Mouse (Mus musculus): ENCODE data around the gene Usp5. TPM values are rescaled to one million over a fixed set of nuclear protein-coding genes. Genes with fewer than 3 reads are reported as not detected.

The Usp5 gene
- total RNA-seq, 4 experiments from 2014 or later: 72.5 to 79.7 (median 75.8) TPM

DNA sequence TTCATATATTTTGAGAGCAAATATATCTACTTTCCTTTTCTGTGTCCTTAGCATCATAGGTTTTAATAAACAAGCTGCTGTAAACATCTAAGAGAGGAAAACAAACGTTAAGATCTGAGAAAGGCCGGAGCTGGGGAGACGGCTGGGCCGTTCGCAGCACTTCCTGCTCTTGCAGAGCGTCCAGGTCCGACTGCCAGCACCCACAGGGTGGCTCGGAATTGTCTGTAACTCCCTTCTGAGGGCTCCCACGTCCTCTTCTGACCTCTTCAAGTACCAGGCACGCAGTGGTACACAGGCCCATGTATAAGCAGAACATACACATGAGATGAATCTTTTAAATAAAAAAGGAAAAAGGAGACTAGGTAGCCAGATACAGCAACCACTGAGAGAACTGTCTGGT, 41.6 kb downstream of the Usp5 start:
- no peak for DNase-seq (ENCODE audit: low spot score)

DNA sequence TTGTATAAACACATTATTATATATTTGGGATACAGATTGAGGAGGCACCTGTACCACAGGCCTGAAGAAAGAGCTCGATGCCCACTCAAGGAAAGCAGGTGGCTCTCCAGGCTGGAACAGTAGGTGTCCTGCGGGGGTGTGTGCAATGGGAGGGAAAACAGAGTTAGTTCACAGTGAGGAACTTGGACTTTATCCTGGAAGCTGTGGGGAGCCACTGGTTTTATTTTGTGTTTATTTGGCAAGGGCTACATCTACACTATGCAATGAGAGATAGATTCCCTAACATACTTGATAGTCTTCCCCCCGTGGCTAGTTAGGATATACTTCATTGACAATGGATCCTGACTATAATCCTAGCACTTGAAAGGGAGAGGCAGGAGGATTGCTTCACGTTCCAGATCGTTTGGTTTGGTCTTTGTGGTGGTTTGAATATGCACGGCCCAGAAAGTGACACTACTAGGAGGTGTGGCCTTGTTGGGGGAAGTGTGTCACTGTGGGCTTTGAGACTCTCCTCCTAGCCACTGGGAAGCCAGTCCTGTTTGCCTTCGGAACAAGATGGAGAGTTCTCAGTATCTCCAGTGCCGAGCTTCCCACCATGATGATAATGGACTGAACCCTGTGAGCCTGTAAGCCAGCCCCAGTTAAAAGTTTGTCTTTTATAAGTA, 42.4 kb downstream of the Usp5 start:
- DNase-seq (ENCODE audit: low spot score): no peak

DNA sequence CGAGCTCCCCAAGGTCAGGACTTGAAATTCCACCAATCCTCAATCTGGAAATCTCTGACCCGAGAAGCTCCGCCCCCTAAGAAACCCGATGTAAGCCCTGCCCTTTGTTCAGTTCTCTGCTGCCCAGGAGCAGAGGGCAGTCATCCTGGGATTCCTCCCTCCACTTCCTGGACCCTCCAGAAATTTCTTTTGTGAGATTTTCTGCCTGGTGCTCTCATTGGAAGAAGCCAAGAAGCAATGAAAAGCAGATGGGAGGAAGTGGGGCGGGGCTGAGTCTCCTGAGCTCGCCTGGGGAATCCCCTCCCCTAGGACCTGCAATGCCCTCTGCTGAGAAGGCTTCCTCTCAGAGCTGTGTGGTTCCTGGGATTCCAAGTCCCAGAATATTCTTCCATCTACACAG, 46.8 kb downstream of the Usp5 start:
- DNase-seq (ENCODE audit: low spot score): no peak

DNA sequence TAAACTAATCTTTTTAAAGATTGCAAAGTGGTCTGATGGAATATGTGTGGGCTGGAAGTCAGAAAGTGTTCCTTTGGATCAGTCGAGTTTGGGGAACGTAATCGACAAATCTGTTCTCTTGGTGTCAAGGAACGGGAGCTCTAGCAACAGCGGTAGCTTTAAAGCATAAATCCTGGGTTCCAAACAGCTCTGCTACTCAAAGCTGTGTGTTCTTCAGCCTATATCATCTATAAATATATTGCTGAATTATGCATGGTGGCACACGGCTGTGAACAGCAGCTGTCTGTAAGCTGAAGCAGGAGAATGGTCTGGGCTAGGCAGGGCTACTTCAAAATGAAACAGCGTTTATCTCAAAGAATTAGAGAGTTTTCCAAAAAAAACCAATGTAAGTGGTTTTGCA, 48.4 kb downstream of the Usp5 start:
- no peak for DNase-seq (ENCODE audit: low spot score)

DNA sequence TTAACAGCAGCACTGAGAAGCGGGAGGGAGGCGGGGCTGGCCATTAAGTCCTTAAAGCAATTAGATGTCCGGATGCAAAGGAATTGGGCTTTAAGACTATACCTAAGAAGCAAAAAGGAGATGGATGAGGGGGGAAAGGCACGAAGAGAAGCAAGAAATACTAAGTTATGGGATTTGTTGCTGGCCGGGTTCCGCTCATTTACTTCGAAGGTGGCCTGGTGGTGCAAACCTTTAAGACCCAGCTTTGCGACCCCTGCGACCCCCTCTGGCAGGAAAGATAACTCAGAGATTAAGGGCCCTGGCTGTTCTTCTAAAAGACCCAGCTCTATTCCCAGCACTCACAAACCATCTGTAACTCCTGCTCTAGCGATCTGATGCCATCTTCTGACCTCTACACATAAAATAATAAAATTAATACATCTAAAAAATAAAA, 49.3 kb downstream of the Usp5 start:
- no peak for DNase-seq (ENCODE audit: low spot score)

DNA sequence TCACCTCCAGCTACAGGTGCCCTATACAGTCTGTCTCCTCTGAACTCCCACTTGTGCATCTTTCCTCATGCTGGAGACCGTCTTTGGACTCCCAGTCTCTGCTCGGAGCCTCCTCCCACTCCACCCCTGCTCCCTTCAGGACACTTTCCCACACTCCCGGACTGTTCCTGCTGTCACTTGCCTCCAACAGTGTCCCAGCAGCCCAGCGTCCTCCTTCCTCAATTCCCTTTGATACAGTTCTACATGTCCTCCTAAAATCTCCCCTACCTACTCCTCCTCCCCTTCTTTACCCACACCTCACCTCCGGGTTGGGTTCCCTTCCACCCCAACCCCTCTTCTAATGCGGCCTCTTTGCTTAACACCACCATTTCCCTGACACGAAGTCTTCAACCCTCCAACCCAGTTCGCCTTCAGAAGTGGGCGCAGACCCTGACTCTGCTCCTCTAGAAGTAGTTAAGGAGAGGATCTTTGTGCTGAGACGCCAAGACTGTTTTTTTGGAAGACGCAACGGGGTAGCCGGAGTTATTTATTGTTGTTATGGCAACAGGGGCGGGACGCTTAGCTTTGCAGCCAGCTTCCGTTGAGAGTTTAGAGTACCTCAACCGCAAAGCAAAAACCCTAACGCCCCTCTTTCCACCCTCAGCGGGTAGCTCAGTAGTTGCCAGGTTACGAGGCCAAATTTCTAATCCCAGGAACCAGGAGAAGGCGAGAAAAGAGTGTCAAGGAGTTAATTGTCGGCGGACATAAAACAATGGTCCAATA, 49.9 kb downstream of the Usp5 start, which contains the start of gene Lrrc23:
Lrrc23 (minus strand) TSS at position 506 of the 762 bp plus-strand sequence.
- no peak for DNase-seq (ENCODE audit: low spot score)

DNA sequence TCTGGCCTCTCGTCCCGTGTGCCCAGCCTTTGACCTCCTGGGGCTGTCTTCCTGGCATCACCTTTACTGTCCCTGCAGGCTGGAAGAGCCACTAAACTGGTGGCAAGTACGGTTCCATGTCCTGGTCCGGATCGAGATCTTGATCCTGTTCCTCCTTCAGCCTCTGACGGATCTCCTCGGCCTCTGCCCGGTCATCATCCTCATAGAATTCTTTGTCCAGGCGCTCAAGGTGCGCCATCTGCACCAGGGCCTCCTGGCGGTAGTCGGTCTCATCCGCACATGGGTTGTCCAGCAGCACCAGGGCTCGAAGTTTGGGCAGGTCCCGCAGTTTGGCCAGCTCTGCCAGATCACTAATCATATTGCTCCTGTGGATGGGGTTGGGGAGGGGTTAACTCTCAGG, 58.8 kb downstream of the Usp5 start:
- no peak for DNase-seq (ENCODE audit: low spot score)

DNA sequence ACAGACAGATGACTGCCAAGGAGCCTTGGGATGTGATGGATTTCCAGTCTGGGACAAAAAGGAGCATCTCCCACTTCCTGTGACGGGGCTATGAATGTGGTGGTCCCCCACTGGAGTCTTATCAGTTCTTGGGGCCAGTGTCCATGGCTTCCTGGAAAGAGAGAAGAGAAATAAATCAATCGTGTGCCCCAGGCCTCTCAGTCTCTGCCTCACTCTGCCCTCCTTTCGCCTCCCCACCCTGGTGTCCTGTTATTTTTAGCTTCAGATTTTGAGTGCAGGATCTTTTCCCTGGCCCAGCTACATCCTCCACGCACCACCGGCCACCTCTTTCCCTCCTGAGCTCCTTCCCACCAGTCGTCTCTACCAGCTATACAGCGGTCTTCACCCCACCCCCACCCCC, 59.3 kb downstream of the Usp5 start:
- DNase-seq (ENCODE audit: low spot score): no peak

DNA sequence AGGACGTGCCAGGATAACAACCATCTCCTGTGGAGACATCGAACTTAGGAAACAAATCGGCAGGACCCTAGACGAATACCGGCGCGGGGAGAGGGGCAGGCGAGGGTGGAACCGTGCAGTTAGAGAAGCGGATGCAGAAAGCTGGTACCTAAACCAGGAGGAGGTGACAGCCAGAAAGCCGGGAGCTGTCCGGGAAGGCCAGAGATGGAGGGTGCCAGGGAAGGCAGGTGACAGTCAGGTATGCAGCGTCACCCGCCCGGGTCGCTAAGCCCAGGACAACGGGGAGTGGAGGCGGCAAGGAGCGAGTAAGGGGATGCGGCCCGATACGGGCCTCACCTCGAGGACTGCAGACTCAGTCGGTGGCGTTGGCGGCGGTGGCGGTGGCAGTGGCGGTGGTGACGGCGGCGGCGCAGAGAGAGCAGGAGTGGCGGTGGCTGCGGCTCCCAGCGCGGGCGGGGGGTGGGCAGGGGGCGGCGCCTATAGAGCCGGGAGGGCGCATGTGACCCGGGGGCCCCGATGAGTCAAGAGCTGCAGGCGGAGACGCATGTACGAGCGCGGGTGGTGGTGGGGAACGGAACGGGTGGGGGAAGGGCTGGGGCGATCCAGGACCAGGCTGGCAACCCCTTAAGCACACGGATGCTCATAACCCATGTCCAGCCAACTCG, 60.1 kb downstream of the Usp5 start, which contains the start of gene Eno2:
Eno2 (minus strand) TSS at position 573 of the 665 bp plus-strand sequence.
- no peak for DNase-seq (ENCODE audit: low spot score)

DNA sequence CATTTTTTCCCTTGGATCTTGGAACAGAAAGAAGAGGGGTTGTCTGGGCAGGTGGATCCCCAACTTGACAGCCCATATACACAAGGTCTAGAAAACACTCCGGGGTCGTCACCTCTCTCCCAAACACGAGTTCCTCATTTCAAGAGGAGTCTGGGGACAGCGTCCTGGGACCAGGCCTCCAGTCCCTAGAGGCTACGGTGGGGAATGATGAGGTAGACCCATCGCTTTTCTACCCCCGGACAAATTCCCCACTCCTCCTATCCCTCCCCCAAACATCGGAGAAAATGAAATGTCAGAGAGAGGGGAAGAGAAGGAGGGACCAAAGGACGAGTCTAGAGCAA, 60.6 kb downstream of the Usp5 start:
- DNase-seq (ENCODE audit: low spot score): no peak

DNA sequence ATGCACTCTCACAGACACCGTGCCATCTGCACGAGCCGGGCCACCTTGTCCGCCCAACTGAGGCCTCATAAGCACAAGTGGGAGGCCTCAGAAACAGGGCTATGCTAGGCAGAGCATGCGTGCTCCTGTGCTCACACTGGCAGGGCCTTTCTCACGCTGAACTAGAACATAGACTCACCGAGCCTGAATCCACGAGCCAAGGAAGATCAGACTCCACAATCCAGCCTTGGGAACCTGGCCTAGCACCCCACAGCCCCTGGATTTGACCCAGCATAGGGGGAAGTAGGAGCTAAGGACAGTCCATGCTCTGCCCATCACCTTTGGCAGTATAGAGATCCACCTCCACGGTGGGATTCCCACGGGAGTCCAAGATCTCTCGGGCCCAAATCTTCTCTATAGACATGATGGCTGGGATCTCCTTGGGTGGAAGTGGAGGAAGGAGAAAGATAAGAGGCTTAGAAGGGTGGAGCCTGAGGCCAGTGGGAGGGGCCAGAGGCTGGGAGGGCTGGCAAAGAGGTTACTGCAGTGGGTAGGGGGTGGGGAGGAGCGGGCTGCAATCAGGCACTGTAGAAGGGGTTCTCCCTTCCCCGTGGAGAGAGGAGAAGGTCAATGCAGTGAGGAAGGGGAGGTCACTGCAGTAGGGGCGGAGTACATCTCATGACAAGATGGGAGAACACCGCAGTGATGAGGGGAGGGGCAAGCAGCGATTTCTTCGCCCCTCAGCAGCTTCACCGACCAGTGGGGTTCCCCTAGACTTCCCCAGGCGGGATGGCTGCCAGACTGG, 61.2 kb downstream of the Usp5 start:
- DNase-seq (ENCODE audit: low spot score): no peak

DNA sequence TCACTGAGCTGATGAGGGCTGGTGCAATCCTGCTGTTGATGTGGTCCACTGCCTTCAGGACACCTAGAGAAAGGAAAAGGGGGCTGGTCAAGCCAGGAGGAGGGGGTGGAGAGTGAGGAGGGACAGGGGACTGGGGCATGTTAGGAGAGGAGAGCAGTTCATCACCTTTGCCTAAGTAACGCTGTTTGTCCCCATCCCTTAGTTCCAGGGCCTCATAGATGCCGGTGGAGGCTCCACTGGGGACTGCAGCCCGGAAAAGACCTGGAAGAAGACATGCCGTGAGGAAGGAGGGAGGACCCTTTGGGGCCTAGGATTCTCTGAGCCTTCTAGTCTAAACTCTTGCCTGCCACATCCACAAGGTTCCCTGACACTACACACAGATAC, 61.8 kb downstream of the Usp5 start:
- no peak for DNase-seq (ENCODE audit: low spot score)

DNA sequence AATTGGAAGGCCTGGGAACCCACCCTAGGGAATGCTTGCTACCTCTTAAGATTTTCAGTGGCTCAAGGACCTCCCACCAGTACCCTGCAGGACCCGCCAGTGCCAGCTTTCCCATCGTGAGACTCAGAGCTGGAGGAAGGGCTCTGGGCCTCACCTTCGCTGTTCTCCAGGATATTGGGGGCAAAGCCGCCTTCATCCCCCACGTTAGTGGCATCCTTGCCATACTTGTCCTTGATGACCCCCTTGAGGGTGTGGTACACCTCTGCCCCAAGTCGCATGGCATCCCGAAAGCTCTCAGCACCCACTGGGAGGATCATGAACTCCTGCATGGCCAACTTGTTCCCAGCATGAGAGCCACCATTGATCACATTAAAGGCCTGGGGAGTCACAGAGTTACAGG, 63.3 kb downstream of the Usp5 start:
- no peak for DNase-seq (ENCODE audit: low spot score)

Other genes with a start within 250 kb of the Usp5 start
- under 1 TPM; 0.28 to 0.65 (median 0.48) TPM for gene C1s2, start 193.4 kb downstream of the Usp5 start, total RNA-seq (2022)
- gene Lpcat3, start 166.5 kb downstream of the Usp5 start, total RNA-seq (2022): 10 to 100 TPM; 38.8 to 39.9 (median 39.1) TPM
- gene Emg1, start 117.3 kb downstream of the Usp5 start, total RNA-seq (2022): 10 to 100 TPM; 64.4 to 81.5 (median 73.0) TPM
- gene Phb2, start 117.1 kb downstream of the Usp5 start, total RNA-seq (2022): 100 to 1,000 TPM; 251 to 296 (median 279) TPM
- 1 to 10 TPM; 2.0 to 5.7 (median 3.1) TPM for gene Ptpn6, start 90.8 kb downstream of the Usp5 start, total RNA-seq (2022)
- 100 to 1,000 TPM; 286 to 318 (median 310) TPM for gene Grcc10, start 88.1 kb downstream of the Usp5 start, total RNA-seq (2022)
- gene Gm45234, start 73.5 kb downstream of the Usp5 start, total RNA-seq (2022): under 1 TPM in 1 of 4 experiments, not detected in 3; 0.41 TPM
- gene Atn1, start 73.0 kb downstream of the Usp5 start, total RNA-seq (2022): 10 to 100 TPM; 40.9 to 48.2 (median 45.2) TPM
- 1 to 10 TPM; 3.2 to 6.1 (median 4.8) TPM for gene Eno2, start 59.8 kb downstream of the Usp5 start, total RNA-seq (2022)
- 1 to 10 TPM in 1 of 4 experiments, under 1 TPM in 2, not detected in 1; 0.37 to 1.2 (median 0.41) TPM for gene Lrrc23, start 49.8 kb downstream of the Usp5 start, total RNA-seq (2022)
- gene Spsb2, start 20.8 kb downstream of the Usp5 start, total RNA-seq (2022): 1 to 10 TPM; 2.0 to 5.8 (median 3.2) TPM
- gene Tpi1, start 15.2 kb downstream of the Usp5 start, total RNA-seq (2022): 1,000 to 10,000 TPM in 1 of 4 experiments, 100 to 1,000 TPM in 3; 893 to 1,022 (median 969) TPM
- gene Cdca3, start 63 bp upstream of the Usp5 start, total RNA-seq (2022): 1 to 10 TPM in 1 of 4 experiments, under 1 TPM in 3; 0.14 to 1.4 (median 0.40) TPM
- 10 to 100 TPM; 11.6 to 18.4 (median 16.7) TPM for gene Gnb3, start 10.8 kb upstream of the Usp5 start, total RNA-seq (2022)
- gene P3h3, start 28.3 kb upstream of the Usp5 start, total RNA-seq (2022): 1 to 10 TPM; 8.0 to 9.7 (median 9.4) TPM
- gene Gpr162, start 34.5 kb upstream of the Usp5 start, total RNA-seq (2022): 1 to 10 TPM in 1 of 4 experiments, under 1 TPM in 3; 0.31 to 1.6 (median 0.74) TPM
- gene Cd4, start 58.7 kb upstream of the Usp5 start, total RNA-seq (2022): under 1 TPM; 0.19 to 0.54 (median 0.25) TPM
- under 1 TPM in 2 of 4 experiments, not detected in 2; 0.24 to 0.75 TPM for gene Lag3, start 82.2 kb upstream of the Usp5 start, total RNA-seq (2022)
- gene Ptms, start 90.6 kb upstream of the Usp5 start, total RNA-seq (2022): 100 to 1,000 TPM; 116 to 160 (median 152) TPM
- gene Mlf2, start 101.9 kb upstream of the Usp5 start, total RNA-seq (2022): 100 to 1,000 TPM; 177 to 202 (median 195) TPM
- gene Cops7a, start 136.1 kb upstream of the Usp5 start, total RNA-seq (2022): 100 to 1,000 TPM in 2 of 4 experiments, 10 to 100 TPM in 2; 98.1 to 109 (median 103) TPM
- gene Pianp, start 167.2 kb upstream of the Usp5 start, total RNA-seq (2022): 1 to 10 TPM in 1 of 4 experiments, under 1 TPM in 3; 0.31 to 2.7 (median 0.41) TPM
- gene Zfp384, start 179.7 kb upstream of the Usp5 start, total RNA-seq (2022): 10 to 100 TPM; 21.0 to 24.4 (median 23.6) TPM
- gene Ing4, start 210.3 kb upstream of the Usp5 start, total RNA-seq (2022): 10 to 100 TPM; 24.7 to 27.7 (median 25.1) TPM
- 1 to 10 TPM; 1.5 to 2.6 (median 2.2) TPM for gene Acrbp, start 220.2 kb upstream of the Usp5 start, total RNA-seq (2022)
- gene Lpar5, start 238.4 kb upstream of the Usp5 start, total RNA-seq (2022): 1 to 10 TPM in 1 of 4 experiments, not detected in 3; 1.6 TPM